Mouse (Mus musculus) CH12.LX (cell line): ENCODE measurements at regions not wholly inside any gene's neighbourhood (a gene's known extent, or its start where the extent isn't known, plus 50 kb on each side); places are given as distances from the start of the nearest gene placed in this dataset.
A peak's percentile ranks its signal among the peaks of the same experiment; 100 is the strongest.

Source experiments
- DNase-seq: peaks from one replicate; pipeline ENCODE4 v3.0.0-alpha.2; 2013; ENCODE audit errors: extremely low read depth
- H3K27ac ChIP-seq: 2 replicates; pipeline ENCODE4 v1.5.1; 2012; ENCODE audit warnings: low read depth, mild to moderate bottlenecking, control low read depth, moderate library complexity; ENCODE audit not compliant: insufficient read depth
- H3K27me3 ChIP-seq: replicated peaks from 2 replicates; pipeline ENCODE3; 2012; ENCODE audit warnings: inconsistent platforms
- H3K36me3 ChIP-seq, 2 experiments: replicated peaks in 1 of 2; 2 replicates each; pipeline versions ENCODE3 to v1.6.1; 2012; ENCODE audit warnings: inconsistent platforms in 1 of 2, low read length in 1 of 2, mild to moderate bottlenecking in 1 of 2, mixed read lengths in 1 of 2, moderate library complexity in 1 of 2; ENCODE audit not compliant: control insufficient read depth in 1 of 2, insufficient read depth in 1 of 2
- H3K4me1 ChIP-seq, 2 experiments: 2 replicates each; pipeline ENCODE4 v1.6.1; 2012; ENCODE audit warnings: inconsistent platforms in 1 of 2, moderate library complexity in 1 of 2; ENCODE audit not compliant: insufficient read depth in 2 of 2, control insufficient read depth in 1 of 2
- H3K4me2 ChIP-seq: 2 replicates; pipeline ENCODE4 v1.6.1; 2012; ENCODE audit warnings: low read depth, mild to moderate bottlenecking, control low read depth; ENCODE audit not compliant: poor library complexity, insufficient read depth, severe bottlenecking
- H3K4me3 ChIP-seq, 3 experiments: fragments of 150-350 bp in 1 of 3; sonication (generic) in 1 of 3; replicated peaks in 1 of 3; 2 replicates each; pipeline versions ENCODE3 to v1.5.1; 2011 to 2012; ENCODE audit warnings: low read depth in 2 of 3, low read length in 2 of 3, mild to moderate bottlenecking in 2 of 3, moderate library complexity in 2 of 3, control low read depth in 1 of 3, improper control_type of control experiment in 1 of 3, inconsistent platforms in 1 of 3, mixed read lengths in 1 of 3; ENCODE audit not compliant: poor library complexity in 1 of 3
- H3K79me2 ChIP-seq: replicated peaks from 2 replicates; pipeline ENCODE4 v1.6.1; 2012; ENCODE audit warnings: mild to moderate bottlenecking, moderate library complexity; ENCODE audit not compliant: control insufficient read depth, poor library complexity, insufficient read depth, severe bottlenecking; ENCODE audit errors: extremely low read depth
- H3K9ac ChIP-seq: 2 replicates; pipeline ENCODE4 v1.6.1; 2012; ENCODE audit warnings: low read depth, mild to moderate bottlenecking, control low read depth, moderate library complexity; ENCODE audit not compliant: insufficient read depth
- H3K9me3 ChIP-seq: replicated peaks from 2 replicates; pipeline ENCODE3; 2012; ENCODE audit warnings: low read length, inconsistent platforms, mixed read lengths
- CHD1 ChIP-seq: IDR thresholded peaks from 2 replicates; pipeline ENCODE4 v1.6.1; 2012; ENCODE audit warnings: low read depth, low read length, improper control_type of control experiment, inconsistent platforms
- CHD2 ChIP-seq: IDR thresholded peaks from 2 replicates; pipeline ENCODE4 v1.6.1; 2011; ENCODE audit warnings: low read length, improper control_type of control experiment
- E2F4 ChIP-seq: IDR thresholded peaks from 2 replicates; pipeline ENCODE4 v1.6.1; 2011; ENCODE audit warnings: low read depth, low read length, improper control_type of control experiment; ENCODE audit not compliant: insufficient replicate concordance
- EP300 ChIP-seq: IDR thresholded peaks from 2 replicates; pipeline ENCODE4 v1.6.1; 2011; ENCODE audit warnings: low read length, improper control_type of control experiment
- JUND ChIP-seq: conservative IDR thresholded peaks from 2 replicates; pipeline ENCODE4 v1.6.1; 2011; ENCODE audit warnings: low read depth, low read length, improper control_type of control experiment
- MAX ChIP-seq: IDR thresholded peaks from 2 replicates; pipeline ENCODE4 v1.6.1; 2011; ENCODE audit warnings: low read length, improper control_type of control experiment
- MAZ ChIP-seq: IDR thresholded peaks from 2 replicates; pipeline ENCODE4 v1.6.1; 2012; ENCODE audit warnings: low read depth, mild to moderate bottlenecking, inconsistent platforms, low read length, improper control_type of control experiment, moderate library complexity
- MEF2A ChIP-seq: IDR thresholded peaks from 2 replicates; pipeline ENCODE4 v1.6.1; 2014; ENCODE audit warnings: low read depth, mild to moderate bottlenecking, inconsistent platforms, low read length, improper control_type of control experiment, borderline replicate concordance
- NELFE ChIP-seq: IDR thresholded peaks from 2 replicates; pipeline ENCODE4 v1.6.1; 2011; ENCODE audit warnings: low read depth, low read length, improper control_type of control experiment
- PAX5 ChIP-seq: IDR thresholded peaks from 2 replicates; pipeline ENCODE4 v1.6.1; 2012; ENCODE audit warnings: low read length, inconsistent platforms, mixed read lengths
- POLR2A ChIP-seq: IDR thresholded peaks from 2 replicates; pipeline ENCODE4 v1.6.1; 2011; ENCODE audit warnings: low read depth, mild to moderate bottlenecking, improper control_type of control experiment, low read length
- RAD21 ChIP-seq: IDR thresholded peaks from 2 replicates; pipeline ENCODE4 v1.6.1; 2011; ENCODE audit warnings: low read depth, mild to moderate bottlenecking, low read length, improper control_type of control experiment, moderate library complexity
- RCOR1 ChIP-seq: conservative IDR thresholded peaks from 2 replicates; pipeline ENCODE4 v1.6.1; 2012; ENCODE audit warnings: low read depth, mild to moderate bottlenecking, inconsistent platforms, low read length, improper control_type of control experiment
- SIN3A ChIP-seq: IDR thresholded peaks from 2 replicates; pipeline ENCODE4 v1.6.1; 2012; ENCODE audit warnings: low read length, improper control_type of control experiment, inconsistent platforms
- SMC3 ChIP-seq: IDR thresholded peaks from 2 replicates; pipeline ENCODE4 v1.6.1; 2011; ENCODE audit warnings: low read depth, low read length, improper control_type of control experiment
- USF1 ChIP-seq: IDR thresholded peaks from 2 replicates; pipeline ENCODE4 v1.6.1; 2014; ENCODE audit warnings: low read depth, mild to moderate bottlenecking, inconsistent platforms, low read length, improper control_type of control experiment
- ZKSCAN1 ChIP-seq: IDR thresholded peaks from 2 replicates; pipeline ENCODE4 v1.6.1; 2012; ENCODE audit warnings: low read depth, inconsistent platforms, low read length, improper control_type of control experiment, borderline replicate concordance
- ZNF384 ChIP-seq: IDR thresholded peaks from 2 replicates; pipeline ENCODE4 v1.6.1; 2012; ENCODE audit warnings: low read depth, low read length, improper control_type of control experiment, inconsistent platforms
- dilution Hi-C: fragments of 300-500 bp; cut with MboI; formaldehyde crosslinking; loops from 2 replicates; pipeline ENCODE4 v1.14.3; 2020; ENCODE audit warnings: low sequenced_read_pairs; ENCODE audit not compliant: extremely low pct_unique_long_range_greater_than_20kb, extremely low pct_ligation_motif_present
- in situ Hi-C: fragments of 300-500 bp; cut with MboI; formaldehyde crosslinking; loops from 3 replicates; pipeline ENCODE4 v1.14.3; 2019; ENCODE audit warnings: low sequenced_read_pairs, low pct_ligation_motif_present, low pct_unique_long_range_greater_than_20kb, mixed read lengths

- no peak overlapping the region for H3K4me3 ChIP-seq
- H3K27ac ChIP-seq = no peak overlapping the region
- H3K79me2 ChIP-seq = no peaks in the 10 kb centered on the region
- no peaks in the 10 kb centered on the region for H3K36me3 ChIP-seq
- no peak overlapping the region for H3K9ac ChIP-seq
- TF ChIP-seq E2F4 (no peak), RAD21 (peak; percentile 7)
- in situ Hi-C loops = no loop called here
- dilution Hi-C loops = no loop called here
- H3K27me3 ChIP-seq = no peaks in the 10 kb centered on the region
- DNase-seq = no peak
- no peak overlapping the region for H3K4me2 ChIP-seq
- H3K9me3 ChIP-seq = peaks cover 79% of the 10 kb centered on the region
- no peaks in the 10 kb centered on the region for H3K4me1 ChIP-seq
Observed at GRCm38 (mm10) chr5:128504502-128504901, 71.6 kb upstream of the Tmem132d start.

GRCm38 (mm10) chr5:128499488-128499887, 66.6 kb upstream of the Tmem132d start:
- Histone ChIP-seq H3K4me3 (no peak overlapping the region), H3K27ac (no peak overlapping the region), H3K36me3 (no peaks in the 10 kb centered on the region), H3K4me1 (no peaks in the 10 kb centered on the region), H3K4me2 (no peak overlapping the region), H3K9me3 (peaks cover 85% of the 10 kb centered on the region), H3K79me2 (no peaks in the 10 kb centered on the region), H3K27me3 (no peaks in the 10 kb centered on the region), H3K9ac (no peak overlapping the region)
- no peak for TF ChIP-seq MAX
- no peak for TF ChIP-seq POLR2A
- TF ChIP-seq SIN3A = no peak
- no peak for TF ChIP-seq CHD2
- TF ChIP-seq RCOR1 = no peak
- TF ChIP-seq MEF2A = no peak
- TF ChIP-seq EP300 = no peak
- no peak for TF ChIP-seq ZKSCAN1
- TF ChIP-seq CHD1 = no peak
- no peak for TF ChIP-seq ZNF384
- no peak for TF ChIP-seq MAZ
- TF ChIP-seq SMC3 = no peak
- no peak for TF ChIP-seq JUND
- TF ChIP-seq NELFE = no peak
- no peak for TF ChIP-seq USF1
- no peak for TF ChIP-seq PAX5
- TF ChIP-seq E2F4 = no peak
- in situ Hi-C loops (no loop called here), dilution Hi-C loops (no loop called here)
- DNase-seq = no peak
